Mouse (Mus musculus): ENCODE results near the gene Sprr1a. TPM values are rescaled to one million over a fixed set of nuclear protein-coding genes. Genes with fewer than 3 reads are reported as not detected.

The Sprr1a gene
- polyA plus RNA-seq (2017; shearing (Covaris generic)) = not detected

DNA sequence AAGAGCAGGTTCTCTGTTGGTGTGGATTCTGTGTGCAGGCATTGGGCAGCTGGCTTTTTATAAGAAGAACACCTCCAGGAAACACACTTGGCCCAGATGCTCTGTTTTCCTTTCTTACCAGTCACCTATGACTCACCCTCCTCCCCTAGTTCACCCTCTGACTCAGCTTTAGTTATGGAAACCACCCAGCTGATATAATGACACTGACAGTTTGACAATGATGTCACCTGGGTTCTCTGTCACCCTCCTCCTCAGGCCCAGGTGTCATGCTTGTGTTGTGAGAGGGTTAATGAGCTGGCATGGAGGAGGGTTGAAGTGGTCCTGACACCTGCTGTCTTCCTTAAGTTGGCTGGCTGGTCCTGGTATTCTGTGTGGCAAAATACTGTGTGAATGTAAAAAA, at the start of gene Sprr1a:
Sprr1a (minus strand) TSS at position 33 of the 400 bp plus-strand sequence.

DNA sequence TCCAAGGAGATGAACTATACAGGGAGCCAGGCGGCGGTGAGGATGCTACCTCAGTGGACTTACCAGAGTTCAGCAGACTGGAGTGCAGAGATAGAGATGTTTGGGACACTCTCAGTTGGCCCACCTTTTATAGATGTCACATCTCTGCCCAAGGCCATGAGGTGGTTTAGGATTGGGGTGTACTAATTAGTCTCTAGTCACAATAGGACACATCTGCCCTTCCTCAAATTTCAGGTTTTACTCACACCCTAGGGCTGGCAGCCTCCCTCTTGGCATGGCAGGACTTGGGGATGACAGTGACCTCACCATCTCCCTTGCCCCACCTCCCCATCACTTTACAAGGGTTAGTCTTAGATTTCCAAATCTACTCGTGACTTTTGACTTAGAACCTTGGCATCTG, 48.7 kb upstream of the Sprr1a start, which contains the start of gene 2310046K23Rik:
2310046K23Rik (minus strand) TSS at position 101 of the 400 bp plus-strand sequence.

DNA sequence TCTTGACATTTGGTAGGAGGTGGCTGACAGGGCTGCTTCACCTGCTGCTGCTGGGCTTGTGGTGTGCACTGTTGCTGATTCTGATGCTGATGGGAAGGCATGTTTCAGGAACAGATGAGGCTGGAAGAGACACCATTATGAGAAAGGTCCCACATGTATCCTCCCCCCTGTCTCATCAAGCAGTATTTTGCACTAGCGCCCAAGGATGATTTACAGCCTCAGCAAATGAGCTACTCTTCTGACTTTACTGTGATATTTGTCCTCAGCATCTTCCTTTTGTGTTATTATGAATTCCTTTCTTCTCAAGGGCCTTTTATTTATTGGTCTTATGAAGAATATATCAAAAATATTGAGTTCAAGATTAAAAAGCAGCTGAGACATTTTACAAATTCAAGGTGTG, 14.7 kb upstream of the Sprr1a start, which contains the start of gene Sprr4:
Sprr4 (minus strand) TSS at position 101 of the 400 bp plus-strand sequence.

DNA sequence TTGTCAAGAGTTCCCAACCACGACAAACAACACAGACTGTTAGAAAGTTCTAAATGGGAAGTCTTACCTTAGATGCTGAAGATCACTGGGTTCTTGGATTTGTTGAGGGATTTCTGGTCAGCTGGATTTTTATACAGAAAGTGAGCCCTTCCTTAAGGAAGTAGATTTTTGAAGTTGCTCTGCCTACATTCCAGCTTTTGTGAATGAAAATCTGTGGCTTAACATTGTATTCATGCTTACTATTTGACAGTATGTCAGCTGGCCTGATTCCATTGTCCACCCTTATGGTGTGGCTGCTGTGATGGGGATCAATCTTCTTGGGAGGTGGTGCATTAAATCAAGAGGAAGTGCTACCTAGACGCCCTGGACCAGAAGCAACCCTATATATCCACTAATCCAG, 27.1 kb downstream of the Sprr1a start, which contains the start of gene Sprr3:
Sprr3 (minus strand) TSS at position 101 of the 400 bp plus-strand sequence.

DNA sequence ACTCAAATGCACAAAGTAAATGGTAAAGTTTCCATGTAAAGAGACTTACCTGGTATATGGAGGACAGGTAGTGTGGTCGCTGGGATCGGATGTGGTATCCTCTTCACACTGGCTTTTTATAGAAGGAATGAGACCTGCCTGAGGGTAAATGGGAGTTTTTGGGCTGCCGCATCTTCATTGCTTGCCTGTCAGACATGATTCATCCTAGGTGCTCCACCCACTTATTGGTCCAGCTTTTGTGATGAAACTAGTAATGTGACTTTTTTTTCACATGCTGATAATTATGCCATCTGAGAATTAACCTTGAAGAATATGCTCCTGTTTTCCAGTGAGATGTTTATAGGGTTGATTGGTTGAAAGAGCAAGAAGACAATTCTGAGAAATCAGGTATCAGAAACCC, 47.0 kb downstream of the Sprr1a start, which contains the start of gene Sprr1b:
Sprr1b (minus strand) TSS at position 101 of the 400 bp plus-strand sequence.

Other genes starting within 250 kb of the Sprr1a start
- not detected for gene Sprr2a3, start 200.5 kb downstream of the Sprr1a start, polyA plus RNA-seq (2017; shearing (Covaris generic))
- not detected for gene Sprr2b, start 169.3 kb downstream of the Sprr1a start, polyA plus RNA-seq (2017; shearing (Covaris generic))
- gene Sprr2d, start 146.8 kb downstream of the Sprr1a start, polyA plus RNA-seq (2017; shearing (Covaris generic)) = not detected
- gene Sprr2e, start 133.8 kb downstream of the Sprr1a start, polyA plus RNA-seq (2017; shearing (Covaris generic)) = not detected
- gene Sprr2f, start 120.7 kb downstream of the Sprr1a start, polyA plus RNA-seq (2017; shearing (Covaris generic)) = not detected
- not detected for gene Sprr2h, start 100.2 kb downstream of the Sprr1a start, polyA plus RNA-seq (2017; shearing (Covaris generic))
- gene Sprr2i, start 77.9 kb downstream of the Sprr1a start, polyA plus RNA-seq (2017; shearing (Covaris generic)) = not detected
- gene Sprr2j-ps, start 67.8 kb downstream of the Sprr1a start, polyA plus RNA-seq (2017; shearing (Covaris generic)) = not detected
- 27.2 TPM for gene Gm9774, start 56.5 kb downstream of the Sprr1a start, polyA plus RNA-seq (2017; shearing (Covaris generic))
- gene Sprr2k, start 53.3 kb downstream of the Sprr1a start, polyA plus RNA-seq (2017; shearing (Covaris generic)) = not detected
- not detected for gene Sprr1b, start 47.1 kb downstream of the Sprr1a start, polyA plus RNA-seq (2017; shearing (Covaris generic))
- not detected for gene Sprr3, start 27.2 kb downstream of the Sprr1a start, polyA plus RNA-seq (2017; shearing (Covaris generic))
- not detected for gene Sprr4, start 14.6 kb upstream of the Sprr1a start, polyA plus RNA-seq (2017; shearing (Covaris generic))
- not detected for gene 2310046K23Rik, start 48.6 kb upstream of the Sprr1a start, polyA plus RNA-seq (2017; shearing (Covaris generic))
- gene Ivl, start 87.8 kb upstream of the Sprr1a start, polyA plus RNA-seq (2017; shearing (Covaris generic)) = not detected
- gene Smcp, start 103.1 kb upstream of the Sprr1a start, polyA plus RNA-seq (2017; shearing (Covaris generic)) = not detected
- gene 2210017I01Rik, start 121.6 kb upstream of the Sprr1a start, polyA plus RNA-seq (2017; shearing (Covaris generic)) = not detected
- gene Lce6a, start 135.8 kb upstream of the Sprr1a start, polyA plus RNA-seq (2017; shearing (Covaris generic)) = not detected
- not detected for gene Lce1a1, start 162.4 kb upstream of the Sprr1a start, polyA plus RNA-seq (2017; shearing (Covaris generic))
- gene Lce1b, start 171.0 kb upstream of the Sprr1a start, polyA plus RNA-seq (2017; shearing (Covaris generic)) = not detected
- gene Lce1a2, start 184.4 kb upstream of the Sprr1a start, polyA plus RNA-seq (2017; shearing (Covaris generic)) = not detected
- not detected for gene Lce1c, start 193.4 kb upstream of the Sprr1a start, polyA plus RNA-seq (2017; shearing (Covaris generic))
- not detected for gene Lce1d, start 201.3 kb upstream of the Sprr1a start, polyA plus RNA-seq (2017; shearing (Covaris generic))
- not detected for gene Lce1e, start 223.2 kb upstream of the Sprr1a start, polyA plus RNA-seq (2017; shearing (Covaris generic))
- not detected for gene Lce1f, start 234.5 kb upstream of the Sprr1a start, polyA plus RNA-seq (2017; shearing (Covaris generic))